Mouse (Mus musculus) Muller cell, postnatal 12 days (primary cell): Measurements from ENCODE around the gene Naip5.
A peak's percentile ranks its signal among the peaks of the same experiment; 100 is the strongest.
"Not testable (repeated sequence)": the region's sequence is repeated elsewhere in the genome, so short reads cannot be mapped to it uniquely, and the experiment has no call there.

ENCODE experiments used
- DNase-seq: peaks from one replicate; pipeline ENCODE4 v3.0.0-alpha.2; 2015; ENCODE audit errors: inconsistent ontology term

Naip5 gene

GRCm38 (mm10) chr13:100246223-100246622 is at the start of gene Naip5:
Naip5 (minus strand) TSS chr13:100246323.
- not testable (repeated sequence) for DNase-seq

- no peak for DNase-seq
These were observed 38.5 kb upstream of the Naip5 start for GRCm38 (mm10) chr13:100284611-100285010.

GRCm38 (mm10) chr13:100271474-100272132 is 25.5 kb upstream of the Naip5 start:
- DNase-seq = not testable (repeated sequence)

GRCm38 (mm10) chr13:100256996-100257395 is 10.9 kb upstream of the Naip5 start:
- not testable (repeated sequence) for DNase-seq

GRCm38 (mm10) chr13:100255925-100256324 is 9.8 kb upstream of the Naip5 start:
- DNase-seq = not testable (repeated sequence)

- not testable (repeated sequence) for DNase-seq
These were observed 5.8 kb upstream of the Naip5 start for GRCm38 (mm10) chr13:100251897-100252296.

GRCm38 (mm10) chr13:100246896-100247519 is 885 bp upstream of the Naip5 start:
- DNase-seq = not testable (repeated sequence)

GRCm38 (mm10) chr13:100243702-100244101 is 2.4 kb downstream of the Naip5 start:
- DNase-seq = no peak

- DNase-seq = not testable (repeated sequence)
These were observed 32.4 kb downstream of the Naip5 start for GRCm38 (mm10) chr13:100213683-100214082.

- DNase-seq = peak; percentile 27
These were observed 35.6 kb downstream of the Naip5 start for GRCm38 (mm10) chr13:100210540-100210939.

- no peak for DNase-seq
These were observed 42.8 kb downstream of the Naip5 start for GRCm38 (mm10) chr13:100203319-100203718.

- not testable (repeated sequence) for DNase-seq
These were observed 44.3 kb downstream of the Naip5 start, which contains the start of gene Naip2 for GRCm38 (mm10) chr13:100201659-100202333. Naip2 (minus strand) TSS chr13:100202092.

GRCm38 (mm10) chr13:100200778-100201177 is 45.3 kb downstream of the Naip5 start:
- no peak for DNase-seq

GRCm38 (mm10) chr13:100195421-100195820 is 50.7 kb downstream of the Naip5 start:
- no peak for DNase-seq

GRCm38 (mm10) chr13:100183111-100183510 is 63.0 kb downstream of the Naip5 start:
- DNase-seq = not testable (repeated sequence)

- DNase-seq = not testable (repeated sequence)
These were observed 71.8 kb downstream of the Naip5 start for GRCm38 (mm10) chr13:100174360-100174759.

GRCm38 (mm10) chr13:100166378-100166777 is 79.7 kb downstream of the Naip5 start:
- peak; percentile 1 for DNase-seq

GRCm38 (mm10) chr13:100162467-100162866 is 83.7 kb downstream of the Naip5 start:
- not testable (repeated sequence) for DNase-seq
